Mouse (Mus musculus) frontal cortex, adult 2 months (tissue): Measurements from ENCODE around the gene Ift172. TPM values are rescaled to one million over a fixed set of nuclear protein-coding genes. Genes with fewer than 3 reads are reported as not detected.
"Not testable (repeated sequence)": the region's sequence is repeated elsewhere in the genome, so short reads cannot be mapped to it uniquely, and the experiment has no call there.

Source experiments
- DNase-seq, 2 experiments: peaks; one replicate each; pipeline ENCODE4 v3.0.0; 2022; ENCODE audit warnings: low spot score in 1 of 2; ENCODE audit errors: extremely low spot score in 1 of 2
- polyA plus RNA-seq: library from polyadenylated mRNA; depleted of rRNA; stranded (reverse); fragments of >200 nt; gene quantifications from 2 replicates; pipeline ENCODE4 v1.2.3, GENCODE M21; 2012; rRNA removed

Gene Ift172
- polyA plus RNA-seq, 1 experiment = 78.0 TPM

DNA sequence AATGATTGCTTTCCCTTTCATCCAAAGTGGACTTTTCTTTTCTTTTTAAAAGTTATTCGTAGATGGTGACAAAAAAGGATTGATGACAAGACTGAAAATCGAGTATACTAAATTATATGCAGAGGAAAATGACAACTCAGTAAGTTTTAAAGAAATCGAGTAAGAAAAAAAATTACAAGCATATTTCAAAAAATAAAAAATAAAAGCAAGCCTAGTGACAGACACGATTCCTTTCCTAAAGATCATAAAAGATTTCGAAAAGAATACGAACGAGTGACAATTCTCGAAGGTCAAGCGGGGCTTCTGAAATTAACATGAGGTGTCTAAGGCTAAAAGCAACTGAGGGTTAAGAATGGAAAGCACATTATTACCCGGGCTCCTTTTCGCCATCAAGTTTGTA lies 71.4 kb downstream of the Ift172 start:
- DNase-seq = no peak

DNA sequence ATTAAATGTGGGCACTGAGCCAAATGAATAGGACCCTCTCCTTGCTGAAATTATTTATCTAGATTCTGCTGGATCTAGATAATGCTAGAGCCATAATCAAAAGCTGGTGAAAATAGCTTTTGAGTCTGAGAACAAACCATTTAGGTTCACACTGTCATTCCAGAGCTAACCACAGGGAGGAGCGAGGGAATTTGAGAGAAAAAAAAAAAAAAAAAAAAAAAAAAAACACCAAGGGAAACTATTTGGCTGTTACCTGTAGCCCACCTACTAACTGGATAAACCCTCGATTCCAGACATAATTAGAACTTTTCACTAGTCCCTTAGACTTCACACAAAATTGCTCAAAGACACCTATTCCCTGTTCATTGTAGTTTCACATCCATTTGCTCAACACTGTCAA lies 71.8 kb downstream of the Ift172 start:
- no peak for DNase-seq

DNA sequence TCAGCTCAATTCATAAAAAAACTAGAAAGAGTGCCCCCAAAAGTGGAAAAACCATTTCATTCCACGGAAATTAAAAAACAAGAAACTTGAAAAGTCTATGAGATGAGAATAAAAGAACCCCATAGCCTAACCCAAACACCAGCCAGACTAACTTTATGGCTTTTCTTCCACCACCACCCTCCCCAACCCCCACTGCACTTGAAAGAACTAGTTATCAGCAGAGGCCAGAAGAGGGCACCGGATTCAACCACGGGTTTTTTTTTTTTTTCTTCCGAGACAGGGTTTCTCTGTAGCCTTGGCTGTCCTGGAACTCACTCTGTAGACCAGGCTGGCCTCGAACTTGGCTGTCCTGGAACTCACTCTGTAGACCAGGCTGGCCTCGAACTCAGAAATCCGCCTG lies 72.6 kb downstream of the Ift172 start:
- no peak for DNase-seq

DNA sequence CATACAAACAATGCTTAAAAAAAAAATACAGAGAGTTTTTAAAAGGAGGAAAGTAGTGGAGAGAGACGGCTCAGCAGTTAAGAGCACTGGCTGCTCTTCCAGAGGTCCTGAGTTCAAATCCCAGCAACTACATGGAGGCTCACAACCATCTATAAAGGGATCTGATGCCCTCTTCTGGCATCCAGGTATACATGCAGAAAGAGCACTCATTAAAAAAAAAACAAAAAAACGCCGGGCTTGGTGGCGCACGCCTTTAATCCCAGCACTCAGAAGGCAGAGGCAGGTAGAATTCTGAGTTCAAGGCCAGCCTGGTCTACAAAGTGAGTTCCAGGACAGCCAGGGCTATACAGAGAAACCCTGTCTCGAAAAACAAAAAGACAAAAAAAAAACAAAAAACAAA lies 74.4 kb downstream of the Ift172 start:
- not testable (repeated sequence) for DNase-seq

GRCm38 (mm10) chr5:31204421-31204820 lies 86.5 kb downstream of the Ift172 start:
- DNase-seq = no peak

GRCm38 (mm10) chr5:31203866-31204265 lies 87.0 kb downstream of the Ift172 start:
- no peak for DNase-seq

Other genes with a start within 250 kb of the Ift172 start
- 175 TPM in 2 replicates for gene Atraid, start 242.8 kb downstream of the Ift172 start, polyA plus RNA-seq
- 33.1 and 35.2 TPM in 2 replicates for gene Slc5a6, start 242.2 kb downstream of the Ift172 start, polyA plus RNA-seq
- gene Cad, start 236.3 kb downstream of the Ift172 start, polyA plus RNA-seq = 14.8 and 18.0 TPM in 2 replicates
- gene Dnajc5g, start 184.8 kb downstream of the Ift172 start, polyA plus RNA-seq = not detected in 2 replicates
- 140 and 173 TPM in 2 replicates for gene Slc30a3, start 182.9 kb downstream of the Ift172 start, polyA plus RNA-seq
- gene Trim54, start 174.4 kb downstream of the Ift172 start, polyA plus RNA-seq = 0.64 and 2.0 TPM in 2 replicates
- gene Ucn, start 152.3 kb downstream of the Ift172 start, polyA plus RNA-seq = 2.0 and 2.7 TPM in 2 replicates
- 98.3 and 108 TPM in 2 replicates for gene Mpv17, start 136.9 kb downstream of the Ift172 start, polyA plus RNA-seq
- gene Gm29609, start 111.2 kb downstream of the Ift172 start, polyA plus RNA-seq = 3.0 and 4.0 TPM in 2 replicates
- gene Gtf3c2, start 111.0 kb downstream of the Ift172 start, polyA plus RNA-seq = 80.3 and 89.9 TPM in 2 replicates
- 86.9 and 89.2 TPM in 2 replicates for gene Snx17, start 97.9 kb downstream of the Ift172 start, polyA plus RNA-seq
- 50.6 and 63.3 TPM in 2 replicates for gene Eif2b4, start 97.7 kb downstream of the Ift172 start, polyA plus RNA-seq
- 44.6 and 47.2 TPM in 2 replicates for gene Zfp513, start 88.8 kb downstream of the Ift172 start, polyA plus RNA-seq
- 90.8 and 98.9 TPM in 2 replicates for gene Ppm1g, start 70.4 kb downstream of the Ift172 start, polyA plus RNA-seq
- 99.9 and 116 TPM in 2 replicates for gene Nrbp1, start 50.3 kb downstream of the Ift172 start, polyA plus RNA-seq
- gene Gm9970, start 49.9 kb downstream of the Ift172 start, polyA plus RNA-seq = not detected in 2 replicates
- 3.0 and 3.2 TPM in 2 replicates for gene Krtcap3, start 39.4 kb downstream of the Ift172 start, polyA plus RNA-seq
- gene Fndc4, start 5.0 kb upstream of the Ift172 start, polyA plus RNA-seq = 132 and 178 TPM in 2 replicates
- gene Gckr, start 6.3 kb upstream of the Ift172 start, polyA plus RNA-seq = 0.16 and 0.23 TPM in 2 replicates
- gene Zfp512, start 161.3 kb upstream of the Ift172 start, polyA plus RNA-seq = 46.1 and 51.9 TPM in 2 replicates
- not detected in 2 replicates for gene 4930548H24Rik, start 194.6 kb upstream of the Ift172 start, polyA plus RNA-seq
- gene Gpn1, start 203.6 kb upstream of the Ift172 start, polyA plus RNA-seq = 22.0 and 26.7 TPM in 2 replicates
- 25.6 and 28.7 TPM in 2 replicates for gene Slc4a1ap, start 235.9 kb upstream of the Ift172 start, polyA plus RNA-seq
- gene Supt7l, start 236.7 kb upstream of the Ift172 start, polyA plus RNA-seq = 15.0 and 15.8 TPM in 2 replicates